Mouse (Mus musculus) limb, embryonic 13.5 days (tissue): ENCODE measurements around the gene Slx1b. TPM values are rescaled to one million over a fixed set of nuclear protein-coding genes. Genes with fewer than 3 reads are reported as not detected.
A peak's percentile ranks its signal among the peaks of the same experiment; 100 is the strongest.

ENCODE experiments used
- ATAC-seq: fragments of 200-750 bp; cut with Nextera tagmentation; 2 replicates; pipeline ENCODE4 v1.8.0; 2017; ENCODE audit warnings: low read depth, moderate number of reproducible peaks, moderate TSS enrichment; ENCODE audit not compliant: low FRiP score
- H3K27ac ChIP-seq: fragments of 300-500 bp; sonication (generic); 2 replicates; pipeline ENCODE4 v1.5.1; 2015; ENCODE audit warnings: inconsistent platforms, mild to moderate bottlenecking, moderate library complexity
- H3K27me3 ChIP-seq: fragments of 300-500 bp; sonication (generic); 2 replicates; pipeline ENCODE4 v1.6.1; 2015; ENCODE audit warnings: mild to moderate bottlenecking, inconsistent platforms
- H3K36me3 ChIP-seq: fragments of 300-500 bp; sonication (generic); 2 replicates; pipeline ENCODE4 v1.6.1; 2015; ENCODE audit warnings: inconsistent platforms, mild to moderate bottlenecking, moderate library complexity
- H3K4me1 ChIP-seq: fragments of 300-500 bp; sonication (generic); 2 replicates; pipeline ENCODE4 v1.6.1; 2015; ENCODE audit warnings: inconsistent platforms
- H3K4me2 ChIP-seq: fragments of 300-500 bp; sonication (generic); replicated peaks from 2 replicates; pipeline ENCODE4 v1.6.1; 2015; ENCODE audit warnings: inconsistent platforms, mild to moderate bottlenecking, moderate library complexity
- H3K4me3 ChIP-seq: fragments of 300-500 bp; sonication (generic); 2 replicates; pipeline ENCODE4 v1.5.1; 2015; ENCODE audit warnings: moderate library complexity, mild to moderate bottlenecking, inconsistent platforms
- H3K9ac ChIP-seq: fragments of 300-500 bp; sonication (generic); 2 replicates; pipeline ENCODE4 v1.6.1; 2015; ENCODE audit warnings: mild to moderate bottlenecking, inconsistent platforms
- H3K9me3 ChIP-seq: fragments of 300-500 bp; sonication (generic); 2 replicates; pipeline ENCODE4 v1.6.1; 2016; ENCODE audit warnings: inconsistent platforms
- WGBS: fragments of 180-500 bp; shearing (Covaris S2); methylation state at CpG from one replicate; pipeline ENCODE4 v1.1.7; 2015; 5-methylcytosine and 5-hydroxymethylcytosine counted together
- polyA plus RNA-seq: library from polyadenylated mRNA; unstranded; fragments of >200 nt; fragmentation: Nextera tagmentation; extraction: Ambion mirVana; gene quantifications from 2 replicates; pipeline ENCODE4 v1.2.1, GENCODE M21; 2015

The Slx1b gene
- polyA plus RNA-seq, 1 experiment from 2014 or later, result 15.9 TPM

DNA sequence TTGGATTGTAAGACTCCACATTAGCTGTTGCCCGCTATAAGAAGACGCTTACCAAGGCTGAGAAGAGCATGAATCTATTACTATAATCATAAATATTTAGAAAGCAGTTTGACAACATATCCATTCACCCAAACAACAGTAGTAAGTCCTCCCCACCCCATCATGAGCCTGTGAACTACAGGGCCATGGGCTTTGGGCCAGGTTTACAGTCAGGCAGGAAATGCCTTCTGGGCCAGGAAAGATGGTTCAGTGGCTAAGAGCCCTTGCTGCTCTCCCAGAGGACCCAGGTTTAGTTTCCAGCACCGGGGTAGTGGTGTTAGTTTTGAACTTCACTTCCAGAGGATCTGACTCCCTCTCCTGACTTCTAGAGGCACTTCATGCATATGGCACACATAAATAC lies 22.0 kb upstream of the Slx1b start:
- no peak for ATAC-seq
- H3K4me3 ChIP-seq, result no peak overlapping the region
- H3K9me3 ChIP-seq, result no peaks in the 10 kb centered on the region
- no peaks in the 10 kb centered on the region for H3K27me3 ChIP-seq
- H3K4me2 ChIP-seq, result no peak overlapping the region
- WGBS, result 89% methylated on average over 3 of the region's 3 CpGs
- no peaks in the 10 kb centered on the region for H3K4me1 ChIP-seq
- no peaks in the 10 kb centered on the region for H3K36me3 ChIP-seq
- no peak overlapping the region for H3K27ac ChIP-seq
- no peak overlapping the region for H3K9ac ChIP-seq

GRCm38 (mm10) chr7:126715679-126716078 lies 20.1 kb upstream of the Slx1b start:
- Histone ChIP-seq H3K4me3 (no peak overlapping the region), H3K9me3 (no peaks in the 10 kb centered on the region), H3K4me1 (no peaks in the 10 kb centered on the region), H3K4me2 (no peak overlapping the region), H3K27ac (no peak overlapping the region), H3K27me3 (no peaks in the 10 kb centered on the region), H3K36me3 (no peaks in the 10 kb centered on the region), H3K9ac (no peak overlapping the region)
- no peak for ATAC-seq
- WGBS, result 77% methylated on average over 4 of the region's 4 CpGs

GRCm38 (mm10) chr7:126711910-126712309 lies 16.3 kb upstream of the Slx1b start:
- H3K4me3 ChIP-seq, result no peak overlapping the region
- H3K4me1 ChIP-seq, result no peaks in the 10 kb centered on the region
- H3K4me2 ChIP-seq, result no peak overlapping the region
- H3K9me3 ChIP-seq, result no peaks in the 10 kb centered on the region
- H3K27me3 ChIP-seq, result no peaks in the 10 kb centered on the region
- no peaks in the 10 kb centered on the region for H3K36me3 ChIP-seq
- no peak overlapping the region for H3K27ac ChIP-seq
- ATAC-seq, result no peak
- no peak overlapping the region for H3K9ac ChIP-seq
- WGBS, result 75% methylated on average over 3 of the region's 3 CpGs

DNA sequence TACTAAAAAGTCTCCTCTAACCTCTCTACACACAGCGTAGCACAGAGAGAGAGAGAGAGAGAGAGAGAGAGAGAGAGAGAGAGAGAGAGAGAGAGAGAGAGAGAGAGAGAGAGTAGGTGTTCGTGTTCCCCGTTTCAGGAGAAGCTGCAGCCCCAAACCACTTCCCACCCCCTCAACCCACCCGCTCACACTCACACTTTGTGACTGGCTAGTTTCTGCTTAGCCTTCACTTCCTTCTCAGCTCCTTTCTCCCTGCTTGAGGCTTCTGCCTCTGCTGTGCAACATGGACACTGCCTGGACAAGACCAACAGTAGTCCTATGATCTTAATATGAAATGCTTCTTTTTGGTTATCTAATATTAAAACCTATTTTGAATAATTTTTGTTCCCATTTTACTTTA lies 14.7 kb upstream of the Slx1b start:
- no peak overlapping the region for H3K9ac ChIP-seq
- no peak overlapping the region for H3K27ac ChIP-seq
- no peak overlapping the region for H3K4me2 ChIP-seq
- no peak for ATAC-seq
- H3K9me3 ChIP-seq, result no peaks in the 10 kb centered on the region
- 60% methylated on average over 4 of the region's 4 CpGs for WGBS
- H3K4me3 ChIP-seq, result no peak overlapping the region
- peaks cover under 1% of the 10 kb centered on the region for H3K4me1 ChIP-seq
- H3K27me3 ChIP-seq, result peaks cover 10% of the 10 kb centered on the region
- no peaks in the 10 kb centered on the region for H3K36me3 ChIP-seq

GRCm38 (mm10) chr7:126708175-126708952 lies 12.8 kb upstream of the Slx1b start:
- Histone ChIP-seq H3K9me3 (no peaks in the 10 kb centered on the region), H3K36me3 (no peaks in the 10 kb centered on the region), H3K4me2 (no peak overlapping the region), H3K4me1 (peaks cover 17% of the 10 kb centered on the region), H3K27me3 (peaks cover 24% of the 10 kb centered on the region), H3K9ac (no peak overlapping the region), H3K27ac (no peak overlapping the region), H3K4me3 (no peak overlapping the region)
- 82% methylated on average over 10 of the region's 10 CpGs for WGBS
- ATAC-seq, result no peak

DNA sequence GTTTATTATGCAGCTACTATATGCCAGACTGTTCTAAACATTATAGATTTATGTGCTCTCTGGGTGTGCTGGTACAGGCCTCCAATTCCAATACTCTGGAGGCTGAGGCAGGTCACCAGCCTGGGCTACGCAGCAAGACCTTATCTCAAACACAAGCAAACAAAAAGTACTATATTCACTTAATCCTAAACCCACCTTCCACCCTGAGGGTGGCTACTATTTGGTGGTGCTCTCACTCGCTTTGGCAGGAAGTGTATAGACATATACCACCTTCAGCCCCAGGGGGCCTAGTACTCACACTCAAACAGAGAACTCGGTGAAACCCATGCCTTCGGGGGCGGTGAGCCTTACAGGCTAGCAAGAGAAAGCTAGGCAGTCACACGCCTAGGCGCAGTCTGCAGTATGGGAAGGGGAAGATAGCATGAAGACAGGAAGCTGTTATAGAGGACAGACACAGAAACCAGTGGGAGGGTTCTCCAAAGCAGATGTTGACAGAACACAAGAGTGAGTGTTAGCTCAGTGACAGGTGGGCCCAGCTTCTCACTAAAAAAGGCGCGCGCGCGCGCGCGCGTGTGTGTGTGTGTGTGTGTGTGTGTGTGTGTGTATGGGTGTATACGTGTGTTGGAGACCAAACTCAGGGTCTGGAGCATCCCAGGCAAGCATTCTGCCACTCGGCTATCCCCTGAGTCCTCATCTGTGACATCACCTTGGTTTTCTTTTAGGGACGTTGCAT lies 12.0 kb upstream of the Slx1b start, which contains the start of gene Coro1a:
Gene Coro1a (minus strand): TSS at position 346 of the 733 bp plus-strand sequence.
- no peak for ATAC-seq
- H3K27me3 ChIP-seq, result peaks cover 32% of the 10 kb centered on the region
- WGBS, result 84% methylated on average over 19 of the region's 19 CpGs

GRCm38 (mm10) chr7:126704121-126704980 lies 8.8 kb upstream of the Slx1b start:
- peak; percentile 77 for ATAC-seq
- Histone ChIP-seq H3K4me2 (peak overlapping the region; percentile 99), H3K27me3 (peaks cover 37% of the 10 kb centered on the region), H3K4me3 (peak overlapping the region; percentile 58), H3K4me1 (peaks cover 24% of the 10 kb centered on the region), H3K27ac (no peak overlapping the region), H3K9ac (peak overlapping the region; percentile 73), H3K9me3 (no peaks in the 10 kb centered on the region), H3K36me3 (no peaks in the 10 kb centered on the region)
- WGBS, result 3% methylated on average over 39 of the region's 39 CpGs

More for the DNA sequence above, 12.0 kb upstream of the Slx1b start, which contains the start of gene Coro1a:
- H3K9me3 ChIP-seq, result no peaks in the 10 kb centered on the region
- no peak within 1 kb of the TSS for H3K4me2 ChIP-seq
- no peak within 1 kb of the TSS for H3K9ac ChIP-seq
- H3K27ac ChIP-seq, result no peak within 1 kb of the TSS
- H3K4me3 ChIP-seq, result no peak within 1 kb of the TSS
- no peaks in the 10 kb centered on the region for H3K36me3 ChIP-seq
- peaks cover 18% of the 10 kb centered on the region for H3K4me1 ChIP-seq

DNA sequence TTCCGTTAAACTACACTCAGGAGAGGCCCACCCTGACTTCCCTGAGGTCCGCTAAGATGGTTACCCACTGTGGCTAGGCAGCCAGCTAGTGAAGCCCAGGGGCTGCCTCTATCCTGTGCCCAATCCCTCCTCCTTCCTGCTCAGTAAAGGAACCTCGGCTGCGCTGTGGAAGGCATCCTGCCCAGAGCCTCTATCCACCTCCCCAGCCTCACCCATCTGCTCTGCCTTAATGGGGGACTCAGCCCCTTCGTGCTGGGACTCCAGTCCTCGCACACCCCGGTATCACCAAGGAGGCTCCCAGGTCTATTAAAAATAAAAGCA lies 8.1 kb upstream of the Slx1b start:
- no peaks in the 10 kb centered on the region for H3K36me3 ChIP-seq
- peak overlapping the region; percentile 58 for H3K4me3 ChIP-seq
- H3K27me3 ChIP-seq, result peaks cover 37% of the 10 kb centered on the region
- H3K9ac ChIP-seq, result peak overlapping the region; percentile 73
- H3K27ac ChIP-seq, result no peak overlapping the region
- no peaks in the 10 kb centered on the region for H3K9me3 ChIP-seq
- ATAC-seq, result no peak
- WGBS, result 12% methylated on average over 7 of the region's 7 CpGs
- H3K4me2 ChIP-seq, result peak overlapping the region; percentile 99
- H3K4me1 ChIP-seq, result peaks cover 24% of the 10 kb centered on the region

DNA sequence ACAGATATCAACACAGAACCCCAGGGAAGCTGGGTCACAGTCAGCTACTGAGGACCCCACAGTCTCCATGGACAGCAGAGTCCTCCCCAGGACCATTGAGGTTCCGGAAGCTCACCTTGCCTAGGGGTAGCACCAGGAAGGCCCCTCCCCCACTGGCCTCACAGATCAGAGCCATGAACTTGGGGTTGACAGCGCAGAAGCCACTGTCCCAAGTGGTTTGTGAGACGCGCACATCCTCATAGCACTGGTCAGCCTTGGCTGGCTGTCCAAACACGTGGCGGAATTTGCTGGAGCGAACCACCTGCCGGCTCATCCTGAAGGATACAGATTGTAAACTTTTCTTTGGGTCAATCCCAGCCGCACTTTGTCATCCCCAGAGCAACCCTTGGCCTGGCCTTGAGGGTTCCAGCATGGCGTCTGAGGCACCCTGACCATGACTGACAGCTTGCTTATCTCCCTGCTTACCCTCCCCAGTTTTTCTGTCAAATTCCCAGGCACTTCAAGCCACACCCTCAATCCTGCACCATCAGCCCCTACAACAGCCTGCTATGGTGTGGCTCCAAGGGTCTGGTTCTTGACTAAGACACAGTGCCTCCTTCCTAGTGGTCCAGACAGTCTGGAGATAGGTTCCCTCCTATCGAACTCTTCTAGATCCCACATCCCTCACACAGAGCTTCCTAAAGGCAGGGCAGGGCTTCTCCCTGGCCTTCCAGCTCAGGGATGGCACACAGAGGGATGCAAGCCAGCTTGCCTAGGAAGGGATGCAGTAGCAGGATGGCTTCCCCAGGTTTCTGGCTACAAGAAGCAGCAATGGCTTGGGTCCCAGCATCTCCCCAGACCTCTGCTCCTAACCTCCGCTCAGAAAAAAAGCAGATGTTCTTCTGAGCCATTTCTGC lies 7.5 kb upstream of the Slx1b start:
- peak overlapping the region; percentile 73 for H3K9ac ChIP-seq
- H3K4me3 ChIP-seq, result peak overlapping the region; percentile 58; the same call in 1 of the 2 replicates
- 79% methylated on average over 12 of the region's 12 CpGs for WGBS
- H3K9me3 ChIP-seq, result no peaks in the 10 kb centered on the region
- H3K4me1 ChIP-seq, result peaks cover 24% of the 10 kb centered on the region
- peak overlapping the region; percentile 99 for H3K4me2 ChIP-seq
- peaks cover 37% of the 10 kb centered on the region for H3K27me3 ChIP-seq
- no peaks in the 10 kb centered on the region for H3K36me3 ChIP-seq
- no peak for ATAC-seq
- no peak overlapping the region for H3K27ac ChIP-seq

DNA sequence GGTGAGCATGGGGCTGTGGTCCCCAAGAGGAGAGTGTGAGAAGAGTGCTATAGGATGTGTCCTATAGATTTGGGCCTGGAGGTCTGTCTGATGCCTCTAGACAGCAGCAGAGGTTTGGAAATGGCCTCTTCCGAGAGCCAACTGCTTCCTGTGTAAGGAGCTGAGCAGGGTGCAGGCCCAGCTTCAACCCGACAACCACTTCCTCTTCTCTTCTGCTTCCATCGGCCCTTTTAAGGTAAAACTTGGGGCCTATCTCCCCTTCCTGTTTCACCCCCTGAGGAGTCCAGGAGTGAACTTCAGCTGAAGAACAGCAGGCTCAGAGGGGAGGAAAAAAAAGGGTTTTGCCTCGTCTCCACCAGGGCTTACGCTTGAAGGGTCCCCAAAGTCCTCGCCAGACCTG lies 6.8 kb upstream of the Slx1b start:
- H3K9ac ChIP-seq, result no peak overlapping the region
- no peak for ATAC-seq
- 87% methylated on average over 6 of the region's 6 CpGs for whole genome bisulfite sequencing

More for the DNA sequence above, 6.8 kb upstream of the Slx1b start:
- Histone ChIP-seq H3K27me3 (peaks cover 37% of the 10 kb centered on the region), H3K27ac (no peak overlapping the region), H3K4me2 (0 out of 2 replicates have a peak overlapping the region, but pooled peaks have one; percentile 4), H3K4me3 (no peak overlapping the region), H3K9me3 (no peaks in the 10 kb centered on the region), H3K36me3 (peaks cover 3% of the 10 kb centered on the region; the same call in 1 of the 2 replicates), H3K4me1 (peaks cover 24% of the 10 kb centered on the region)
